Mouse (Mus musculus): ENCODE measurements around the gene Nfe2l2. TPM values are rescaled to one million over a fixed set of nuclear protein-coding genes. Genes with fewer than 3 reads are reported as not detected.

Gene Nfe2l2
- total and polyA plus RNA-seq, 2 experiments, result 29.5 to 40.1 TPM

DNA sequence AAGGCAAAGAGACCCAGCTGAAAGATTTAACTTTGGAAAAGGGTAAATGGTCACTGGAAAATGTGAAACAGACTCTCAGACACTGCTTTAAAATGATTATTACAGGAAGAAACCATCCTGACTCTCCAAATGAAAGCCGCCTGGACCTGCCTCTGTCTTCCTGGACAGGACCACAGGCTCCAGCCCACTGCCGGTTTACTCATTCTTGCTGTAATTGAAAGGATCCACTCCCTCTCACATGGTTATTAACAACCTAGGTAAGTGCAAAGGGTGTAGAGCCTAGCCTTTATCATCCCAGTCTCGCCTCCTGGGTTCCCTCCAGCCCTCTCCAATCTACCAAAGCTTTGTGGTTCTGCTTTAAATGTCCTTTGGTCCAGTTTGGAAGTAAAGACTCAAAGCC lies 3.2 kb downstream of the Nfe2l2 start:
- Histone ChIP-seq H3K27me3 (ENCODE audit: control insufficient read depth, insufficient read depth, low read length) (no peaks in the 10 kb centered on the region), H3K79me2 (ENCODE audit: control insufficient read depth, insufficient read depth, low read length) (peaks cover 47% of the 10 kb centered on the region; the same call in 1 of the 2 replicates), H3K4me1 (ENCODE audit: control insufficient read depth, insufficient read depth, low read length) (peaks cover 45% of the 10 kb centered on the region), H3K27ac (replicated peaks; ENCODE audit: insufficient read depth, low read depth, low read length) (peak overlapping the region; percentile 49), H3K9ac (ENCODE audit: low read depth, low read length) (0 out of 2 replicates have a peak overlapping the region, but pooled peaks have one; percentile 35), H3K4me3 (ENCODE audit: insufficient read depth, low read depth, low read length) (no peak overlapping the region), H3K36me3 (ENCODE audit: control insufficient read depth, insufficient read depth, low read length) (no peaks in the 10 kb centered on the region)
- TF ChIP-seq POLR2A (IDR thresholded peaks at IDR 0.05; ENCODE audit: extremely low read depth, insufficient read depth, low read length) (no peak), CTCF (IDR thresholded peaks at IDR 0.05; ENCODE audit: low read depth, low read length) (no peak)
- WGBS, result 25% methylated on average over 3 of the region's 3 CpGs
- DNase-seq (ENCODE audit: extremely low read depth, low read depth, low spot score), result no peak

- no peaks in the 10 kb centered on the region for H3K36me3 ChIP-seq (ENCODE audit: control insufficient read depth, insufficient read depth, low read length)
- H3K27me3 ChIP-seq (ENCODE audit: control insufficient read depth, insufficient read depth, low read length), result no peaks in the 10 kb centered on the region
- TF ChIP-seq POLR2A (IDR thresholded peaks at IDR 0.05; ENCODE audit: extremely low read depth, insufficient read depth, low read length), result no peak
- TF ChIP-seq CTCF (IDR thresholded peaks at IDR 0.05; ENCODE audit: low read depth, low read length), result no peak
- no peak overlapping the region for H3K4me3 ChIP-seq (ENCODE audit: insufficient read depth, low read depth, low read length)
- peaks cover 51% of the 10 kb centered on the region; the same call in 1 of the 2 replicates for H3K79me2 ChIP-seq (ENCODE audit: control insufficient read depth, insufficient read depth, low read length)
- peak; percentile 81 for DNase-seq (ENCODE audit: extremely low read depth, low read depth, low spot score)
- H3K4me1 ChIP-seq (ENCODE audit: control insufficient read depth, insufficient read depth, low read length), result peaks cover 46% of the 10 kb centered on the region
- no peak overlapping the region for H3K9ac ChIP-seq (ENCODE audit: low read depth, low read length)
- H3K27ac ChIP-seq (replicated peaks; ENCODE audit: insufficient read depth, low read depth, low read length), result no peak overlapping the region
- WGBS, result 27% methylated on average over 3 of the region's 3 CpGs
Observed at GRCm38 (mm10) chr2:75700543-75700942, 3.9 kb downstream of the Nfe2l2 start.

- TF ChIP-seq CTCF (IDR thresholded peaks at IDR 0.05; ENCODE audit: low read depth, low read length) (no peak), POLR2A (IDR thresholded peaks at IDR 0.05; ENCODE audit: extremely low read depth, insufficient read depth, low read length) (no peak)
- H3K36me3 ChIP-seq (ENCODE audit: control insufficient read depth, insufficient read depth, low read length), result no peaks in the 10 kb centered on the region
- peaks cover 53% of the 10 kb centered on the region for H3K4me1 ChIP-seq (ENCODE audit: control insufficient read depth, insufficient read depth, low read length)
- WGBS, result 51% methylated on average over 3 of the region's 3 CpGs
- H3K27me3 ChIP-seq (ENCODE audit: control insufficient read depth, insufficient read depth, low read length), result no peaks in the 10 kb centered on the region
- 0 out of 2 replicates have a peak overlapping the region, but pooled peaks have one; percentile 7 for H3K9ac ChIP-seq (ENCODE audit: low read depth, low read length)
- DNase-seq (ENCODE audit: extremely low read depth, low read depth, low spot score), result no peak
- no peak overlapping the region for H3K4me3 ChIP-seq (ENCODE audit: insufficient read depth, low read depth, low read length)
- peaks cover 53% of the 10 kb centered on the region; the same call in 1 of the 2 replicates for H3K79me2 ChIP-seq (ENCODE audit: control insufficient read depth, insufficient read depth, low read length)
- 0 out of 2 replicates have a peak overlapping the region, but pooled peaks have one; percentile 2 for H3K27ac ChIP-seq (replicated peaks; ENCODE audit: insufficient read depth, low read depth, low read length)
Observed at GRCm38 (mm10) chr2:75698874-75699273, 5.6 kb downstream of the Nfe2l2 start.

DNA sequence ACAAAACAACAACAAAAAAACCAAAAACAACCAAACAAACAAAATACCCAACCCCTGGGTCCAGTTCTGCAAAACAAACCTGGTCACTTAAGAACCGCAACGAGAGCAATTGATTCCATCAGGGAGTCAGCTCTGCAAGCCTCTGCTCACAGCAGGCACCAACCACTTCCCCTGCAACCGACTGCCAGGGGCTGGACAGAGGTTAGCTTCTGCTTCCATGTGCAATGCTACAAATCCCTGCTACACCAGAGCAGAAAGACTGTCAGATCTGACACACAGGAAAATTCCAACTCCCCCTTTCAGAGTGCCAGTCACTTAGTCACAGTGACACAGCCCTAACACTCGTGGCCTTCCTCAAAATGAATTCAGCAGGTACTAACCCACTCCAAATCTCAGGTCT lies 6.4 kb downstream of the Nfe2l2 start:
- H3K27ac ChIP-seq (replicated peaks; ENCODE audit: insufficient read depth, low read depth, low read length), result peak overlapping the region; percentile 28
- H3K36me3 ChIP-seq (ENCODE audit: control insufficient read depth, insufficient read depth, low read length), result no peaks in the 10 kb centered on the region
- H3K79me2 ChIP-seq (ENCODE audit: control insufficient read depth, insufficient read depth, low read length), result peaks cover 59% of the 10 kb centered on the region
- H3K4me1 ChIP-seq (ENCODE audit: control insufficient read depth, insufficient read depth, low read length), result peaks cover 60% of the 10 kb centered on the region
- TF ChIP-seq POLR2A (IDR thresholded peaks at IDR 0.05; ENCODE audit: extremely low read depth, insufficient read depth, low read length) (no peak), CTCF (IDR thresholded peaks at IDR 0.05; ENCODE audit: low read depth, low read length) (no peak)
- H3K4me3 ChIP-seq (ENCODE audit: insufficient read depth, low read depth, low read length), result no peak overlapping the region
- WGBS, result 12% methylated on average over 4 of the region's 4 CpGs
- H3K9ac ChIP-seq (ENCODE audit: low read depth, low read length), result peak overlapping the region; percentile 38
- H3K27me3 ChIP-seq (ENCODE audit: control insufficient read depth, insufficient read depth, low read length), result no peaks in the 10 kb centered on the region
- no peak for DNase-seq (ENCODE audit: extremely low read depth, low read depth, low spot score)

GRCm38 (mm10) chr2:75697222-75697621 lies 7.2 kb downstream of the Nfe2l2 start:
- Histone ChIP-seq H3K36me3 (ENCODE audit: control insufficient read depth, insufficient read depth, low read length) (no peaks in the 10 kb centered on the region), H3K27ac (replicated peaks; ENCODE audit: insufficient read depth, low read depth, low read length) (peak overlapping the region; percentile 71), H3K27me3 (ENCODE audit: control insufficient read depth, insufficient read depth, low read length) (no peaks in the 10 kb centered on the region), H3K4me3 (ENCODE audit: insufficient read depth, low read depth, low read length) (no peak overlapping the region), H3K79me2 (ENCODE audit: control insufficient read depth, insufficient read depth, low read length) (peaks cover 60% of the 10 kb centered on the region), H3K9ac (ENCODE audit: low read depth, low read length) (peak overlapping the region; percentile 44; the same call in 1 of the 2 replicates), H3K4me1 (ENCODE audit: control insufficient read depth, insufficient read depth, low read length) (peaks cover 62% of the 10 kb centered on the region)
- WGBS, result 14% methylated on average over 3 of the region's 3 CpGs
- TF ChIP-seq CTCF (IDR thresholded peaks at IDR 0.05; ENCODE audit: low read depth, low read length) (no peak), POLR2A (IDR thresholded peaks at IDR 0.05; ENCODE audit: extremely low read depth, insufficient read depth, low read length) (no peak)
- DNase-seq (ENCODE audit: extremely low read depth, low read depth, low spot score), result peak; percentile 78

- no peaks in the 10 kb centered on the region for H3K36me3 ChIP-seq (ENCODE audit: control insufficient read depth, insufficient read depth, low read length)
- H3K9ac ChIP-seq (ENCODE audit: low read depth, low read length), result no peak overlapping the region
- no peak overlapping the region for H3K4me3 ChIP-seq (ENCODE audit: insufficient read depth, low read depth, low read length)
- H3K27me3 ChIP-seq (ENCODE audit: control insufficient read depth, insufficient read depth, low read length), result no peaks in the 10 kb centered on the region
- 35% methylated on average over 5 of the region's 5 CpGs for WGBS
- peak overlapping the region; percentile 9 for H3K27ac ChIP-seq (replicated peaks; ENCODE audit: insufficient read depth, low read depth, low read length)
- H3K79me2 ChIP-seq (ENCODE audit: control insufficient read depth, insufficient read depth, low read length), result peaks cover 60% of the 10 kb centered on the region
- TF ChIP-seq POLR2A (IDR thresholded peaks at IDR 0.05; ENCODE audit: extremely low read depth, insufficient read depth, low read length) (no peak), CTCF (IDR thresholded peaks at IDR 0.05; ENCODE audit: low read depth, low read length) (no peak)
- H3K4me1 ChIP-seq (ENCODE audit: control insufficient read depth, insufficient read depth, low read length), result peaks cover 57% of the 10 kb centered on the region
- no peak for DNase-seq (ENCODE audit: extremely low read depth, low read depth, low spot score)
Observed at GRCm38 (mm10) chr2:75696371-75696770, 8.1 kb downstream of the Nfe2l2 start.
